ENCODE assay signal across 8 mouse cellular contexts in the genomic region with DNA sequence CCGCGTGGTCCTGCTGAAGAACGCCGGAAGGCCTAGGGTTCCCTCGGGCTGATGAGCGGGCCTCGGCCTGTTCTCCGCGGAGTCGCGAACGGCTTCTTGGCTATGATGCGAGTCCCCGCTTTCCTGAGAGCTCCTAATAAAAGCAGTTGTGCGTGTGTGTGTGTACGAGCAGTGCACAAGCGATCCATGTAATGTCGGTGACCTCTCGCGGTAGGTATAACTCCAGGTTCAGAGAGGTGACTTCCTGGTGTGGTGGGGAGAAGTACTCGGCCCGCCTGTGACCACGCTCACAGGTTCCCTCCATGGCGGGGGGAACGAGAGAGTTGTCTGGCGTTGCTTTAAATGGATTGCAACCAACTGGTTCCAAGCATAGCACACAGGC. TPM values are rescaled to one million over a fixed set of nuclear protein-coding genes. Genes with fewer than 3 reads are reported as not detected.
DNase-seq lines count a peak whose midpoint lies in the region; ATAC-seq and TF ChIP-seq lines count a peak whose summit lies in the region.

No protein-coding gene starts in this region.

- H3K27ac ChIP-seq in heart, embryonic 11.5 days (ENCODE audit: low read depth, low read length), result peak overlapping the region; percentile 81
- peak overlapping the region; percentile 100 for H3K27ac ChIP-seq in forebrain, embryonic 15.5 days (replicated peaks)
- H3K27ac ChIP-seq in liver, embryonic 14.5 days, result peak overlapping the region; percentile 66

- no peak for DNase-seq in heart, adult 18-20 months
- DNase-seq in ES-CJ7 (ENCODE audit: low read depth, low spot score) (peak; percentile 79), adipocyte (ENCODE audit: low spot score) (no peak)
- no peak for DNase-seq in liver, embryonic 14.5 days (ENCODE audit: low read depth in 3 of 3, low spot score in 3 of 3)
- DNase-seq in ovary, postnatal 10 days (ENCODE audit: low spot score), result no peak
- no peak for DNase-seq in layer of hippocampus, postnatal 25 days (ENCODE audit: extremely low spot score in 1 of 2, low spot score in 1 of 2)

- WGBS in heart, embryonic 11.5 days (ENCODE audit: insufficient replicate concordance), result 0% methylated on average over 26 of the region's 26 CpGs
- WGBS in forebrain, embryonic 15.5 days, result under 1% methylated on average over 26 of the region's 26 CpGs
- under 1% methylated on average over 26 of the region's 26 CpGs for WGBS in liver, embryonic 14.5 days (ENCODE audit: insufficient replicate concordance)

- peak overlapping the region; percentile 88 for H3K4me2 ChIP-seq in heart, embryonic 11.5 days
- peak overlapping the region; percentile 65 for H3K4me2 ChIP-seq in forebrain, embryonic 15.5 days (replicated peaks)
- H3K4me2 ChIP-seq in liver, embryonic 14.5 days (ENCODE audit: low read depth), result peak overlapping the region; percentile 84

- H3K36me3 ChIP-seq in heart, embryonic 11.5 days (ENCODE audit: control insufficient read depth, insufficient read depth, low read length), result peaks cover 14% of the 10 kb centered on the region
- peaks cover 27% of the 10 kb centered on the region for H3K36me3 ChIP-seq in forebrain, embryonic 15.5 days
- H3K36me3 ChIP-seq in liver, embryonic 14.5 days (replicated peaks; ENCODE audit: control insufficient read depth, insufficient read depth, low read depth), result peaks cover 32% of the 10 kb centered on the region

- peak overlapping the region; percentile 95 for H3K9ac ChIP-seq in heart, embryonic 11.5 days (ENCODE audit: low read depth, low read length)
- H3K9ac ChIP-seq in forebrain, embryonic 15.5 days (replicated peaks), result peak overlapping the region; percentile 87
- H3K9ac ChIP-seq in liver, embryonic 14.5 days (replicated peaks), result peak overlapping the region; percentile 92

- no peaks in the 10 kb centered on the region for H3K9me3 ChIP-seq in heart, embryonic 11.5 days (replicated peaks; ENCODE audit: control insufficient read depth, low read length)
- H3K9me3 ChIP-seq in forebrain, embryonic 15.5 days, result no peaks in the 10 kb centered on the region
- no peaks in the 10 kb centered on the region for H3K9me3 ChIP-seq in liver, embryonic 14.5 days (ENCODE audit: control insufficient read depth, low read length)

- no peak for TF ChIP-seq EP300 in liver, embryonic 14.5 days (IDR thresholded peaks at IDR 0.05; ENCODE audit: low read depth)

- peaks cover 10% of the 10 kb centered on the region; the same call in 1 of the 2 replicates for H3K4me1 ChIP-seq in heart, embryonic 11.5 days (ENCODE audit: control insufficient read depth, insufficient read depth, low read length)
- H3K4me1 ChIP-seq in forebrain, embryonic 15.5 days, result peaks cover 29% of the 10 kb centered on the region
- H3K4me1 ChIP-seq in liver, embryonic 14.5 days (replicated peaks; ENCODE audit: control insufficient read depth in 2 of 2, insufficient read depth in 2 of 2, low read length in 1 of 2), result peaks cover 9 to 23% of the 10 kb centered on the region in 2 experiments

- TF ChIP-seq CTCF in liver, embryonic 14.5 days (IDR thresholded peaks at IDR 0.05; ENCODE audit: low read depth), result no peak

- no peaks in the 10 kb centered on the region for H3K27me3 ChIP-seq in heart, embryonic 11.5 days (ENCODE audit: control insufficient read depth, insufficient read depth, low read length)
- no peaks in the 10 kb centered on the region for H3K27me3 ChIP-seq in forebrain, embryonic 15.5 days
- no peaks in the 10 kb centered on the region for H3K27me3 ChIP-seq in liver, embryonic 14.5 days (ENCODE audit: control insufficient read depth, insufficient read depth, low read length)

- peak; percentile 8; the same call in 1 of the 2 replicates for ATAC-seq in heart, embryonic 11.5 days (replicated peaks; ENCODE audit: insufficient number of reproducible peaks, low FRiP score, low TSS enrichment)
- no peak for ATAC-seq in forebrain, embryonic 15.5 days (replicated peaks)
- ATAC-seq in liver, embryonic 14.5 days (ENCODE audit: insufficient read depth), result peak; percentile 16

- peak overlapping the region; percentile 96 for H3K4me3 ChIP-seq in heart, embryonic 11.5 days (ENCODE audit: low read depth, low read length)
- H3K4me3 ChIP-seq in forebrain, embryonic 15.5 days, result peak overlapping the region; percentile 96
- peak overlapping the region; percentile 93 for H3K4me3 ChIP-seq in liver, embryonic 14.5 days (ENCODE audit: insufficient read depth in 1 of 2, low read depth in 2 of 2, low read length in 2 of 2)

RNA-seq across cellular contexts. Expression of a gene that starts 0.6 kb away (rescaled TPM):
- 287 and 296 TPM in 2 replicates for polyA plus RNA-seq in heart, embryonic 11.5 days (2014; fragmentation: Nextera tagmentation; extraction: Ambion mirVana)
- 100 to 1,000 TPM; 105 to 113 TPM for total RNA-seq in heart, adult 18-20 months (2021)
- polyA plus RNA-seq in forebrain, embryonic 15.5 days (2015; fragmentation: Nextera tagmentation; extraction: Ambion mirVana), result 208 and 227 TPM in 2 replicates
- 57.4 and 208 TPM in 2 replicates for polyA plus RNA-seq in liver, embryonic 14.5 days (2012; rRNA removed)
- polyA plus RNA-seq in liver, embryonic 14.5 days (2014; fragmentation: Nextera tagmentation; extraction: Ambion mirVana), result 192 and 224 TPM in 2 replicates
- total RNA-seq in layer of hippocampus, postnatal 25 days (2021), result 100 to 1,000 TPM; 126 to 148 TPM

RNA-seq across cellular contexts. Expression of a gene that starts 57.2 kb away (rescaled TPM):
- polyA plus RNA-seq in heart, embryonic 11.5 days (2014; fragmentation: Nextera tagmentation; extraction: Ambion mirVana), result 7.0 and 7.7 TPM in 2 replicates
- total RNA-seq in heart, adult 18-20 months (2021), result under 1 TPM; 0.42 to 0.75 TPM
- polyA plus RNA-seq in forebrain, embryonic 15.5 days (2015; fragmentation: Nextera tagmentation; extraction: Ambion mirVana), result 3.3 and 4.0 TPM in 2 replicates
- 1.1 and 1.5 TPM in 2 replicates for polyA plus RNA-seq in liver, embryonic 14.5 days (2012; rRNA removed)
- polyA plus RNA-seq in liver, embryonic 14.5 days (2014; fragmentation: Nextera tagmentation; extraction: Ambion mirVana), result 1.0 and 1.6 TPM in 2 replicates
- 1 to 10 TPM; 1.5 to 1.6 TPM for total RNA-seq in layer of hippocampus, postnatal 25 days (2021)
